Mouse (Mus musculus) CD4-positive, CD25-positive, alpha-beta regulatory T cell (primary cell): ENCODE measurements around the gene Ppm1n. TPM values are rescaled to one million over a fixed set of nuclear protein-coding genes. Genes with fewer than 3 reads are reported as not detected.

Source experiments
- polyA plus RNA-seq: library from polyadenylated mRNA; unstranded; fragments of 100-300 nt; shearing (Covaris generic); gene quantifications from one replicate; pipeline ENCODE4 v1.2.1, GENCODE M21; 2017

Ppm1n gene
- polyA plus RNA-seq = 2.4 TPM

DNA sequence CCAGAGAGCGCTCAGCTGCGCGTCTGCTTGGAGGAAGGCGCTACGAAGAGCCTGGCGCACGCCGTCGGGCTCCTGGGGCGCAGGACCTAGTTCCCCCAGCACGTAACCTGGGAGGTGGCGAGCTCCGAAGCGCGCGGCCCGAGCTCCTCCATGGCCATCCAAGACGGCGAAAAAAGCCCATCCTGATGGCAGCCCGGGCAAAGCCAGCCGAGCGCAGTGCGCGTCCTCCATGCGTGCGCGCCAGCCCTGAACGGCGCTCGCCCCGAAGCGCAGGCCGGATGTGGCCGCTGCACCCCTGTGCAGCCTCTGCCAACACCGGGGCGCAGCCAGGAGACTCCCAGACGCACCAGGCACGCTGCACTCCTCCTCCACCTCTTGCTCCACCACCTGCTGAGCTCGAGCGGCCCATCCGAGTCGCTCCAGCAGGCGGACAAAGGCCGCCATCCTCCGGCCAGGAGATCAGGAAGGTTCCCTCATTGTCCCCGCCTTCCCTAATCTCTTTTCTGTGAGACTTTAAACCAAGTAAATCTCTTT lies at the start of gene Ppm1n:
TSS of gene Ppm1n (minus strand) at position 484 of the 534 bp plus-strand sequence.

DNA sequence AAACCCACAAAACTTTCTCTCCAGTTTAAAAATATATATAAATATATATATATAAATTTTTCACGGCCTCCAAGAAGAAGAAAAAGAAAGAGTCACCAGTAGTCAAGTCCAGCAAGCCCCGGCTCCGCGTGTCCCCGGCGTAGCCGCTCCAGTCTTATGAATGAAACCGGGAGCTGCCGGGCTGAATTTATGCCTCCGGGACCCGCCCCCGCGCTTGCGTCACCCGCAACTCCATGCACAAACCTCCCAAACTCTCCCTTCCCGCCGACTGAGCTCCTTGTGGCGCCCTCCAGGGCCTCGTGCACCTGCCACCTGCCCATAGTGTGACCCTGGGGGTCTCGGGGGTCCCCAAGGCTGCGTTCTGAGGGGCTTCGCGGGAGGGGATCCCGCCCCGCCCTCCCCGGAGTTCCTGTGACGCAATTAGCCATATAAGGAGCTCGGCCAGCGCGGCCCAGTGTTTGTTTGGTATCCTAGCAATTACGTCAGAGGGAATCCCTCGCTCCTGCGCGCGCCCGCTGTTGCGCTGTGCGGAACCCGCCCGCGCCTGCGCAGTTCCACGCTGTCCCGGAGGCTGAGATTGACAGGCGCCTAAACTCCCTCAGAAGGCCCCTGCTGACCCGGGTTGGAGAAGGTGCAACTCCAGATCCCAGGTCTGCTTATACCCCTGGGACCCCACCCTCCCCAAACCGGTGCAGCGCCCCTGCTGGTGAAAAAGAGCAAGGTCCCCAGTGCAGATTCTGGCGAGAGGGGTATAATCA lies 30.2 kb upstream of the Ppm1n start, which contains the start of gene Fosb:
TSS of gene Fosb (minus strand) at position 168 of the 758 bp plus-strand sequence.

DNA sequence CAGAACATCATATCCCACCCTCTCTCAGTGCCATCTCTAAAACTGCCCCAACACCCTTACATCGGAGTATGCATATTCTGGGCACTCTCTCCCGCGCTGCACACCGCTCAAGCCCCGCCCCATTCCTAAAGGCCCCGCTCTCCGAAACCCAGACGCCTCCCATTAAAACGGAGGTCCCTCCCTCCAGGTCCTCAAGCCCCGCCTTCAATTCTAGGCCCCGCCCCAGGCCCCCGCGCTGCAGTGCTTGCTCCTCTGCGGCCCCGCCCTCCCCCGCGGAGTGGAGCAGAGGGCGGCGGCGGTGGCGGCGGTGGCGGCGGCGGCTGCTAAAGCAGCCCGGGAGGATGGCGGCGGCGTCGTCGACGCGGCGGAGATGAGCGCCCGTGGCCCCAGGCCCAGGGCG lies 2.5 kb upstream of the Ppm1n start, which contains the start of gene Rtn2:
TSS of gene Rtn2 (plus strand) at position 240 of the 400 bp plus-strand sequence.

DNA sequence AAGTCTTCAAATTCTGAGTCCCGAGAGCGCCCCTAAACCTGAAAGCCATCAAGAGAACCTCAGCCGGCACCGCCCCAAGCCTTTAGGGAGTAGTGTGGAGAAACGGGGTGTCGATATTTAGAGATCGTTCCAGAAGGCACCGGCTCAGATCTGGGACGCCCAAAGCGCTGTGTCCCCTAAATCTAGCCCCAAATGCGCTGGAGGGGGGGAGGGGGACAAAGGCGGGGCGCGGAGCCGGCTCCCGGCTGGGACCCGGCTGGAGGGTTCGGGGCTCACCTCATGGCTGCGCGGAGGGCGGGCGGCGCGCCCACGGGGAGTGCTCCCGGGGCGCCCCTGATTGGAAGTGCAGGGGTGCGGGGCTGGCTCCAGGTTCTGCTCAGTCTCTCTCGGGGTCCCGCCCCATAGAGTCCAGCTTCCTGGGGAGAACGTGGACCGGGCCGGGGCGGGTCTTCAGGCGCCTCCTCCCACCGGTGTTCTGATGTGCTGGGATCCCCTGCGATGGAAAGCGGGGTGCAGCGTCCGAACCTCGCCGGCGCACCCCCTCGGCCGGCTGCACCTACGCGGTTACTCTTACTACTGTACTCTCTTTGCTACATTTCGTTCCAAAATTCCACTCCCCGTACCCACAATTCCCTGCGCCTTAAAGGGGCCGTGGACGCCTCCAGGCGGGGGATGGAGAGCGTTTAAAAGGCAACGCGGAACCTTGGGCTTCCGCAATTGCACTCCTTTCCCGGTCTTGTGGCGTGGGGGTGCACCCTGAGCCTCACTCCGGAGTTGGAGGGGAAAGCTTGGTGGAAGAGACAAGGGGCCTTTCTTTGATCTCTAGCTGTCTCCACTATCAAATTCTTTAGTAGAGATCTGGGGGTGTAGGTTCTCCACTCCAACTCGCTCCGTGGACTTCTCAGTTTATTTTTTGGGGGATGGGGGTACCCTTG lies 8.4 kb downstream of the Ppm1n start, which contains the start of gene Vasp:
TSS of gene Vasp (minus strand) at position 580 of the 935 bp plus-strand sequence.

DNA sequence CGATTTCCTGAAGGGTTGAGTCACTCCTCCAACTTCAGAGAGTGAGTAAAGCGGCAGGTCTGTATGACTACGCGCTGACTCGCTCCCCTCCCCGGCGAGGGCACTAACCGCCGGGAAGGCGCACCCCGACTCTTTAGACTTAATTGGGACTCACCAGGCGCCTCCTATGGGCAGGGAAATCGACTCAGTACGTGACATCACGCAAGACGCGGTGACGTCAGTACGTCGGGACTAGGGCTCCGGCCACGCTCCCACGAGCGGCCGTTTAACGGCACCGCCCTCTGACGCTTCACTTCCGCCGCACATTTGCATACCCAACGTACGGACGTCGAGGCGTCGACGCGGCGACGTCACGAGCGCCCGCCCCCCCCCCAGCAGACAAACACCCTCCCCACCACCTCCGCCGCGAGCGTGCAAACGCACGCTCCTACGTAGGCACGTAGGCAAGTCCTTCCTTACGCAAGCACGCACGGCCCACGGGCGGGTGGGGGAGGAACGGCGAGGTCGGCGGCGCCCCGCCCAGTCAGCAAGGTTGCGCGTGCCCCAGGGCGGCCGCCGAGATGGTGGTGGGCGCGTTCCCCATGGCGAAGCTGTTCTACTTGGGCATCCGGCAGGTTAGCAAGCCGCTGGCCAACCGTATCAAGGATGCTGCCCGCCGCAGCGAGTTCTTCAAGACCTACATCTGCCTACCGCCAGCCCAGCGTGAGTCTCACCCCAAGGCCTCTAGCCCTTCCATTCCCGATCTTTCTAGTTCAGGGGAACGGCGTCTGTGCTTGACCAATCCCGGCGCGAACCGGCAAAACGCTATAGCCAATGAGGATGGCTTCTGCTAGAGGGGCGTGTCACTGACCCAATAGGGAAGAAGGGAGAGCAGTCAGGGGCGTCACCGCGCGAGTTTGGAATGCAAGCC lies 51.7 kb downstream of the Ppm1n start, which contains the start of gene Opa3:
TSS of gene Opa3 (plus strand) at position 452 of the 910 bp plus-strand sequence.

Other genes starting within 250 kb of the Ppm1n start
- gene Rsph6a, start 225.4 kb downstream of the Ppm1n start, polyA plus RNA-seq = not detected
- 0.07 TPM for gene Dmwd, start 203.8 kb downstream of the Ppm1n start, polyA plus RNA-seq
- gene Dmpk, start 196.2 kb downstream of the Ppm1n start, polyA plus RNA-seq = 0.48 TPM
- gene Six5, start 185.5 kb downstream of the Ppm1n start, polyA plus RNA-seq = 0.31 TPM
- 0.31 TPM for gene Gm4969, start 161.7 kb downstream of the Ppm1n start, polyA plus RNA-seq
- 24.0 TPM for gene Fbxo46, start 160.2 kb downstream of the Ppm1n start, polyA plus RNA-seq
- gene Qpctl, start 130.8 kb downstream of the Ppm1n start, polyA plus RNA-seq = 13.9 TPM
- gene Snrpd2, start 130.3 kb downstream of the Ppm1n start, polyA plus RNA-seq = 39.9 TPM
- 0.10 TPM for gene Gipr, start 113.9 kb downstream of the Ppm1n start, polyA plus RNA-seq
- gene Eml2, start 103.6 kb downstream of the Ppm1n start, polyA plus RNA-seq = 24.7 TPM
- 0.20 TPM for gene Gpr4, start 67.5 kb downstream of the Ppm1n start, polyA plus RNA-seq
- 22.4 TPM for gene Opa3, start 51.7 kb downstream of the Ppm1n start, polyA plus RNA-seq
- gene Vasp, start 8.2 kb downstream of the Ppm1n start, polyA plus RNA-seq = 303 TPM
- gene Rtn2, start 2.6 kb upstream of the Ppm1n start, polyA plus RNA-seq = 0.34 TPM
- gene Fosb, start 30.0 kb upstream of the Ppm1n start, polyA plus RNA-seq = 0.72 TPM
- gene Ercc1, start 64.7 kb upstream of the Ppm1n start, polyA plus RNA-seq = 77.0 TPM
- gene Cd3eap, start 79.4 kb upstream of the Ppm1n start, polyA plus RNA-seq = 14.5 TPM
- 0.38 TPM for gene Ppp1r13l, start 79.7 kb upstream of the Ppm1n start, polyA plus RNA-seq
- 9.2 TPM for gene Ercc2, start 101.9 kb upstream of the Ppm1n start, polyA plus RNA-seq
- gene Klc3, start 124.0 kb upstream of the Ppm1n start, polyA plus RNA-seq = 27.0 TPM
- 0.19 TPM for gene Ckm, start 124.7 kb upstream of the Ppm1n start, polyA plus RNA-seq
- 9.0 TPM for gene Mark4, start 178.8 kb upstream of the Ppm1n start, polyA plus RNA-seq
- not detected for gene Exoc3l2, start 183.3 kb upstream of the Ppm1n start, polyA plus RNA-seq
- 11.3 TPM for gene Bloc1s3, start 228.3 kb upstream of the Ppm1n start, polyA plus RNA-seq
- gene Trappc6a, start 228.3 kb upstream of the Ppm1n start, polyA plus RNA-seq = 123 TPM
- not detected for gene Nkpd1, start 237.8 kb upstream of the Ppm1n start, polyA plus RNA-seq